Mouse (Mus musculus): ENCODE measurements around the gene Ankra2. TPM values are rescaled to one million over a fixed set of nuclear protein-coding genes. Genes with fewer than 3 reads are reported as not detected.

The Ankra2 gene
- total RNA-seq (2012; rRNA removed) = 7.7 and 10.8 TPM in 2 replicates

DNA sequence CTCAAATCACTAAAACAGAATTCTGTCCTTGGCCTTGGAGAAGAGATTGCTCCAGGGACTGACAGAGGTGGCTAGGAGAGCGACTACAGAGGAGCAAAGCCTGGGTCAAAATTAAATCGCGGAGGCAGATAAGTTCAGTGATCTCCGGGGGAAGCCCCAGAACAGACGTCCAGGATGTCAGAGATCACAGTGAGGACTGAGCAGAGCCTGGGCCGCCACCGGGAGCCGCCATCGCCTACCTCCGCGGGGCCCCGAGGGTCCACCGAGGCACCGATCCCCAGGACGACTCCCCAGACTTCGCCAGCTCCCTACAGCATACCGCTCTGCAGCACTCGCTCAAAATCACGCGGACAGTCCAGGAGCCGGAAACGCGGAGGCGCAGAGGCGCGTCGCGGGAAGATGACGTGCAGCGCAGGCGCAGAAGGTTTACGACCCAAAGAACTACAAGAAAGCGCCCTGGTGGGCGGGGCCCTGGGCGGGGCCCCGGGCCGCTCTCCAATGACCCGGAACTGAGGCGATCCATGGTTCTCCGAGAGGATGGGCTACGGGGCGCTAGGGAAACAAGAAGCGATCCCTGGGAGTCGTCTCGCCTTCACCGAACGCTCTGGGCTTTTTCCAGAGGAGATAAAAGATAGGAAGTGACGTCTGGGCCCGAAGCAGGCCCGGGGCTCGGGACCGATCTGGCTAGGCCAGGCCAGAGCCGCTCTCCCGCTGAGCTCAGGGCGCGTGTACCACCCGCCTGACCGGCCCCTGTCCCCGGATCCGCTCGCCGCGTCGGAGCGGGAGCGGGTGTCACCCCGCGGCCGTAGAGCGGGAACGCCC lies at the start of gene Ankra2, which contains the start of gene Utp15:
Gene Ankra2 (plus strand): TSS at position 439 of the 822 bp plus-strand sequence.
Gene Utp15 (minus strand): TSS at position 406 of the 822 bp plus-strand sequence.
- Histone ChIP-seq H3K9me3 (ENCODE audit: control insufficient read depth, insufficient read depth, low read depth, low read length) (no peaks in the 10 kb centered on the region), H3K9ac (ENCODE audit: insufficient read depth, low read depth, low read length, poor library complexity, severe bottlenecking) (peak within 1 kb of the TSS; percentile 98), H3K4me3 (ENCODE audit: insufficient read depth in 1 of 2, low read depth in 1 of 2, low read length in 2 of 2, poor library complexity in 1 of 2, severe bottlenecking in 1 of 2) (peak within 1 kb of the TSS; percentile 93 to 96), H3K4me1 (ENCODE audit: control insufficient read depth in 2 of 2, insufficient read depth in 2 of 2, low read length in 2 of 2, poor library complexity in 1 of 2) (0 out of 4 replicates have a peak, but pooled peaks cover 2 to 6% of the 10 kb centered on the region in 2 experiments), H3K27ac (ENCODE audit: insufficient read depth, low read depth, low read length, poor library complexity, severe bottlenecking) (peak within 1 kb of the TSS; percentile 65), H3K36me3 (ENCODE audit: control insufficient read depth, insufficient read depth, low read length, poor library complexity, severe bottlenecking) (peaks cover 8% of the 10 kb centered on the region)
- peak; percentile 97 for DNase-seq (ENCODE audit: low read depth, low spot score)
- in situ Hi-C loops (cut with MboI; ENCODE audit: low sequenced_read_pairs in 2 of 2, unreplicated experiment in 2 of 2) = no loop called here
- TF ChIP-seq CHD2 (IDR thresholded peaks at IDR 0.05; ENCODE audit: low read depth, low read length) (no peak), HCFC1 (IDR thresholded peaks at IDR 0.05; ENCODE audit: borderline replicate concordance, insufficient read depth, low read length) (peak; percentile 95), ZC3H11A (IDR thresholded peaks at IDR 0.05; ENCODE audit: borderline replicate concordance, low read depth, low read length) (no peak), MAFK (IDR thresholded peaks at IDR 0.05; ENCODE audit: insufficient read depth, low read depth, low read length) (no peak), ZNF384 (IDR thresholded peaks at IDR 0.05; ENCODE audit: low read depth, low read length) (no peak)

- H3K4me3 ChIP-seq (ENCODE audit: insufficient read depth in 1 of 2, low read depth in 1 of 2, low read length in 2 of 2, poor library complexity in 1 of 2, severe bottlenecking in 1 of 2) = peak overlapping the region in 1 of 2 experiments; percentile 6; a peak in 1 of 4 replicates
- DNase-seq (ENCODE audit: low read depth, low spot score) = no peak
- H3K27ac ChIP-seq (ENCODE audit: insufficient read depth, low read depth, low read length, poor library complexity, severe bottlenecking) = no peak overlapping the region
- H3K9ac ChIP-seq (ENCODE audit: insufficient read depth, low read depth, low read length, poor library complexity, severe bottlenecking) = no peak overlapping the region
- H3K4me1 ChIP-seq (ENCODE audit: control insufficient read depth in 2 of 2, insufficient read depth in 2 of 2, low read length in 2 of 2, poor library complexity in 1 of 2) = peaks cover 2 to 3% of the 10 kb centered on the region in 2 experiments; a peak in 1 of 4 replicates
- in situ Hi-C loops (cut with MboI; ENCODE audit: low sequenced_read_pairs in 2 of 2, unreplicated experiment in 2 of 2) = no loop called here
- TF ChIP-seq ZC3H11A (IDR thresholded peaks at IDR 0.05; ENCODE audit: borderline replicate concordance, low read depth, low read length) (peak; percentile 81; the same call in 1 of the 2 replicates), ZNF384 (IDR thresholded peaks at IDR 0.05; ENCODE audit: low read depth, low read length) (no peak), MAFK (IDR thresholded peaks at IDR 0.05; ENCODE audit: insufficient read depth, low read depth, low read length) (0 out of 2 replicates have a peak, but pooled peaks have one; percentile 16)
- H3K9me3 ChIP-seq (ENCODE audit: control insufficient read depth, insufficient read depth, low read depth, low read length) = no peaks in the 10 kb centered on the region
- no peaks in the 10 kb centered on the region for H3K36me3 ChIP-seq (ENCODE audit: control insufficient read depth, insufficient read depth, low read length, poor library complexity, severe bottlenecking)
These were observed 40.0 kb upstream of the Ankra2 start for GRCm38 (mm10) chr13:98222848-98223247.

DNA sequence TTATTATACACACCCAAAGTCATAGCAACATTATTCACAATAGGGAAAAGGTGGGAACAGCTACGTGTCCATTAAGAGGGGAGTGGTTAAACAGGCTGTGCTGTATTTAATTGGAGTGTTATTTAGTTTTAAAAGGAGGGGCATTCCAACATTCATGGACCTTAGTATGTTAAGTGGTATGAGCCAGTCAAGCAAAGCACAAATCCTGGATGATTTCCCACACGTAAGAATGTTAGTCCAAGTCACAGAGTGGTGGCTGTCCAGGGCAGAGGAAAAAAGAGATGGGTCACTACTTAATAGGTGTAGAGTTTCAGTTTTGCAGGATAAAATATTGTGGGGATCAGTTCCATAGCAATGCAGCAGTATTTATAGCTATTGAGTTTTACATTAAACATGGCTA lies 36.6 kb upstream of the Ankra2 start:
- Histone ChIP-seq H3K9me3 (ENCODE audit: control insufficient read depth, insufficient read depth, low read depth, low read length) (no peaks in the 10 kb centered on the region), H3K4me3 (ENCODE audit: insufficient read depth in 1 of 2, low read depth in 1 of 2, low read length in 2 of 2, poor library complexity in 1 of 2, severe bottlenecking in 1 of 2) (no peak overlapping the region), H3K36me3 (ENCODE audit: control insufficient read depth, insufficient read depth, low read length, poor library complexity, severe bottlenecking) (no peaks in the 10 kb centered on the region), H3K9ac (ENCODE audit: insufficient read depth, low read depth, low read length, poor library complexity, severe bottlenecking) (no peak overlapping the region), H3K4me1 (ENCODE audit: control insufficient read depth in 2 of 2, insufficient read depth in 2 of 2, low read length in 2 of 2, poor library complexity in 1 of 2) (peaks cover 2 to 3% of the 10 kb centered on the region in 2 experiments; a peak in 1 of 4 replicates), H3K27ac (ENCODE audit: insufficient read depth, low read depth, low read length, poor library complexity, severe bottlenecking) (no peak overlapping the region)
- in situ Hi-C loops (cut with MboI; ENCODE audit: low sequenced_read_pairs in 2 of 2, unreplicated experiment in 2 of 2) = no loop called here
- no peak for TF ChIP-seq ZNF384 (IDR thresholded peaks at IDR 0.05; ENCODE audit: low read depth, low read length)
- TF ChIP-seq HCFC1 (IDR thresholded peaks at IDR 0.05; ENCODE audit: borderline replicate concordance, insufficient read depth, low read length) = no peak
- TF ChIP-seq MAFK (IDR thresholded peaks at IDR 0.05; ENCODE audit: insufficient read depth, low read depth, low read length) = no peak
- no peak for TF ChIP-seq ZC3H11A (IDR thresholded peaks at IDR 0.05; ENCODE audit: borderline replicate concordance, low read depth, low read length)
- TF ChIP-seq CHD2 (IDR thresholded peaks at IDR 0.05; ENCODE audit: low read depth, low read length) = no peak
- DNase-seq (ENCODE audit: low read depth, low spot score) = no peak

GRCm38 (mm10) chr13:98230511-98230910 lies 32.4 kb upstream of the Ankra2 start:
- H3K27ac ChIP-seq (ENCODE audit: insufficient read depth, low read depth, low read length, poor library complexity, severe bottlenecking) = no peak overlapping the region
- in situ Hi-C loops (cut with MboI; ENCODE audit: low sequenced_read_pairs in 2 of 2, unreplicated experiment in 2 of 2) = loop anchor here in 1 of 2 experiments (10.0 kb wide), 1 partner anchor 196 kb away; no protein-coding TSS in a partner anchor
- DNase-seq (ENCODE audit: low read depth, low spot score) = no peak

More at GRCm38 (mm10) chr13:98230511-98230910, 32.4 kb upstream of the Ankra2 start:
- Histone ChIP-seq H3K4me3 (ENCODE audit: insufficient read depth in 1 of 2, low read depth in 1 of 2, low read length in 2 of 2, poor library complexity in 1 of 2, severe bottlenecking in 1 of 2) (no peak overlapping the region), H3K9me3 (ENCODE audit: control insufficient read depth, insufficient read depth, low read depth, low read length) (no peaks in the 10 kb centered on the region), H3K4me1 (ENCODE audit: control insufficient read depth in 2 of 2, insufficient read depth in 2 of 2, low read length in 2 of 2, poor library complexity in 1 of 2) (no peaks in the 10 kb centered on the region), H3K36me3 (ENCODE audit: control insufficient read depth, insufficient read depth, low read length, poor library complexity, severe bottlenecking) (no peaks in the 10 kb centered on the region), H3K9ac (ENCODE audit: insufficient read depth, low read depth, low read length, poor library complexity, severe bottlenecking) (no peak overlapping the region)
- TF ChIP-seq CHD2 (IDR thresholded peaks at IDR 0.05; ENCODE audit: low read depth, low read length) = no peak

Data from ES-E14 (cell line).